Mouse (Mus musculus) brain, adult 10 weeks (tissue): ENCODE data around the gene Lrrn1. TPM values are rescaled to one million over a fixed set of nuclear protein-coding genes. Genes with fewer than 3 reads are reported as not detected.

Experiments used
- polyA plus RNA-seq: library from polyadenylated mRNA; stranded (reverse); fragments of 350-450 nt; fragmentation: Illumina TruSeq; extraction: RNeasy Lipid Tissue Mini Kit (QIAGEN cat#74804); gene quantifications from one replicate; pipeline ENCODE4 v1.2.3, GENCODE M21; 2015; ENCODE audit warnings: low read depth, low replicate concordance

Gene Lrrn1
- 42.9 TPM for polyA plus RNA-seq

GRCm38 (mm10) chr6:107528877-107529864 lies at the start of gene Lrrn1:
Gene Lrrn1, plus strand, starts transcription at chr6:107529768.

